Mouse (Mus musculus) cerebellum, adult (tissue): ENCODE results near the gene Olfr983.

Source experiments
- ATAC-seq: cut with Nextera tagmentation; 2 replicates; pipeline ENCODE4 v1.9.2; 2017; ENCODE audit warnings: mild to moderate bottlenecking, moderate library complexity, mixed read lengths; ENCODE audit not compliant: insufficient number of reproducible peaks, low FRiP score, low TSS enrichment

Gene Olfr983

DNA sequence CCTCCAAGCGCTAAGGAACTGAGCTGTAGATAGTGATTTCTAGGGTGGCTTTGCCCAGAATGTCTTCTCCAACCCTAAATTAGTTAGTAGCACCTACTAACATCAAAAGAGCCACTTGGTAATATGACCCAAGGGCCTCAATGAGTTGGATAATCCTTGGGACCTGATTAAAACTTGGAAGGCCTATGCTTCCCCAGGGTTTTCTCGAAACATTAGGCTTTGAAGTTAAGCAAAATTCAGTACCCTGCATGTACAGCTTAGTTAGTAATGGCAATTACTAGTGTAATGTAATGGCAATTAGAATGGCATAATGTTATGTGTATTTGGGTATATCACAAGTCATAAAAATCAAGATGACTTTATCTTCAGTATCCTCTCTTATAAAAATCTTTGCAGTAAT is at the start of gene Olfr983:
TSS of gene Olfr983 (minus strand) at position 101 of the 400 bp plus-strand sequence.
- ATAC-seq = no peak

GRCm38 (mm10) chr9:40141544-40141943 is 48.1 kb upstream of the Olfr983 start:
- ATAC-seq = no peak

GRCm38 (mm10) chr9:40139484-40139883 is 46.1 kb upstream of the Olfr983 start:
- ATAC-seq = no peak

GRCm38 (mm10) chr9:40136987-40137688 is 43.7 kb upstream of the Olfr983 start:
- no peak for ATAC-seq

GRCm38 (mm10) chr9:40130556-40130955 is 37.2 kb upstream of the Olfr983 start:
- ATAC-seq = no peak

- ATAC-seq = no peak
These were observed 36.7 kb upstream of the Olfr983 start, which contains the start of gene Olfr985 for GRCm38 (mm10) chr9:40130084-40130483. Gene Olfr985, minus strand, starts transcription at chr9:40130184.

- ATAC-seq = no peak
These were observed 23.9 kb upstream of the Olfr983 start for GRCm38 (mm10) chr9:40117287-40117659.

- ATAC-seq = no peak
These were observed 23.4 kb upstream of the Olfr983 start for GRCm38 (mm10) chr9:40116645-40117286.

GRCm38 (mm10) chr9:40114106-40114505 is 20.7 kb upstream of the Olfr983 start, which contains the start of gene Olfr984:
Gene Olfr984, minus strand, starts transcription at chr9:40114206.
- no peak for ATAC-seq

DNA sequence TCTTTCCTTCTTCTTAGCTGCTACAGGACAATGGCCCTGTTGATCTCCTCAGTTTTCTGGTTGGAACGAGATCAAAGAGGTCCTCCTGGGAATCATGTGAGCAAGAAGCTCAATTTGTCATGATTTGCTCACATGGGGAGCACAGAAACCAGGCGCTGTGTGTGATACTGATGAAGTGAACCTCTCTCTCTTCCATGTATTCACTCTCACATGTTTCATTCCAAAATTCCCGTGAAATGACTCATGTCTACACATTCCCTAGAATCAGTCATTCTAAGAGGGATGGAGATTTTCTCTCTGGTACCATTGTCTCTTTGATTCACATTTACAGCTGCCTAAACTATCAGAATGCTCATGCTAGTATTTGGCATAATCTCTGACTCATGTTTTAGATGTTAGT is 1.4 kb upstream of the Olfr983 start:
- ATAC-seq = no peak

DNA sequence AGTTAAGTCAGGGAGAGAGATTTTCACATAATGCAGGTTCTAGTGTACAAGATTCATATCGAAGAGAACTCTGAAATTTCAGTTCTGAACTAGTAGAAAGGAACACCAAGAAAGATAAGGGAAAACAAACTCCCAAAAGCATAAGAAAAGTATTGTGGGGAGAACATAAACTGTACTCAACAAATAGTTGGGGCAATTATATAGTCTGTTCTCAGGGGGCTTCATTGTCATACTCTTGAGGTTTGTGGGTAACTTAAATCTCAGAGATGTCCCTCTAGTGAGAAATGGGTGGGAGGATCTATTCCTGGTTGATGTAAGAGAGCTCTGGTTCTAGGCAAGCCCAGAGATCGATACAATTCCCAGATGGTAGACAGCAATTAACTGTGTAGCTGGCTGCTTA is 19.9 kb downstream of the Olfr983 start, which contains the start of gene Olfr982:
TSS of gene Olfr982 (plus strand) at position 301 of the 400 bp plus-strand sequence.
- ATAC-seq = no peak

GRCm38 (mm10) chr9:40050138-40050537 is 43.3 kb downstream of the Olfr983 start:
- no peak for ATAC-seq
